Mouse (Mus musculus) testis, adult 2 months (tissue): ENCODE measurements at regions not wholly inside any gene's neighbourhood (a gene's known extent, or its start where the extent isn't known, plus 50 kb on each side); places are given as distances from the start of the nearest gene placed in this dataset.

Experiments used
- H3K27ac ChIP-seq: fragments of 200-500 bp; 2 replicates; pipeline ENCODE4 v1.5.1; 2012; ENCODE audit warnings: low read depth, low read length; ENCODE audit not compliant: control insufficient read depth, insufficient read depth
- H3K27me3 ChIP-seq: fragments of 200-500 bp; 2 replicates; pipeline ENCODE4 v1.6.1; 2012; ENCODE audit warnings: mild to moderate bottlenecking, low read length, moderate library complexity; ENCODE audit not compliant: control insufficient read depth, insufficient read depth
- H3K36me3 ChIP-seq: fragments of 200-500 bp; 2 replicates; pipeline ENCODE4 v1.6.1; 2012; ENCODE audit warnings: mild to moderate bottlenecking, low read length; ENCODE audit not compliant: control insufficient read depth, insufficient read depth
- H3K4me1 ChIP-seq: fragments of 200-500 bp; 2 replicates; pipeline ENCODE4 v1.6.1; 2012; ENCODE audit warnings: low read length; ENCODE audit not compliant: control insufficient read depth, insufficient read depth
- H3K4me3 ChIP-seq: fragments of 200-500 bp; 2 replicates; pipeline ENCODE4 v1.5.1; 2012; ENCODE audit warnings: low read depth, mild to moderate bottlenecking, low read length, moderate library complexity, mixed read lengths; ENCODE audit not compliant: control insufficient read depth
- CTCF ChIP-seq: fragments of 200-500 bp; IDR thresholded peaks from 2 replicates; pipeline ENCODE4 v1.5.1; 2012; ENCODE audit warnings: low read depth, mild to moderate bottlenecking, inconsistent platforms, low read length, moderate library complexity; ENCODE audit not compliant: control insufficient read depth, insufficient read depth, insufficient replicate concordance
- POLR2A ChIP-seq: fragments of 200-500 bp; IDR thresholded peaks from 2 replicates; pipeline ENCODE4 v1.6.1; 2012; ENCODE audit warnings: low read depth, mild to moderate bottlenecking, inconsistent platforms, low read length, moderate library complexity; ENCODE audit not compliant: control insufficient read depth

DNA sequence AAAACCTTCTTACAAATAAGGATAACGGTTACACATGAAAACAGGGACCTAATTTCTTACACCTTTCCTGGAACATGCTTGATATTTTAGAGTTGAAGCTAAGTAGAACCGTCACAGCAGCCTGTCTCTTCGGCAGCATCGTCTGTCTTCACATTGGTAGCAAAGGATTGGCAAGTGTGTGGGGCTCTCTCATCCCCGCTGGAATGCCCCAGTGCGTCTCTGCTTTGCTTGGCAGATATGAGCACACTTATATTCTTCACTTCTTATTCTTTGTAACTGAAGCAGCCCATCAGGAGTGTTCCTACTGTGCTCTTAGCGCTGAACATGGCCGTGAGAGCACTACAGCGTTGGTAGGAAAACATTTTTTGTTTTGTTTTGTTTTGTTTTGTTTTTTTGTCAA lies 414.1 kb downstream of the Cd109 start:
- Histone ChIP-seq H3K4me3 (no peak overlapping the region), H3K4me1 (no peaks in the 10 kb centered on the region), H3K36me3 (no peaks in the 10 kb centered on the region), H3K27me3 (no peaks in the 10 kb centered on the region), H3K27ac (no peak overlapping the region)
- TF ChIP-seq POLR2A (no peak), CTCF (no peak)

DNA sequence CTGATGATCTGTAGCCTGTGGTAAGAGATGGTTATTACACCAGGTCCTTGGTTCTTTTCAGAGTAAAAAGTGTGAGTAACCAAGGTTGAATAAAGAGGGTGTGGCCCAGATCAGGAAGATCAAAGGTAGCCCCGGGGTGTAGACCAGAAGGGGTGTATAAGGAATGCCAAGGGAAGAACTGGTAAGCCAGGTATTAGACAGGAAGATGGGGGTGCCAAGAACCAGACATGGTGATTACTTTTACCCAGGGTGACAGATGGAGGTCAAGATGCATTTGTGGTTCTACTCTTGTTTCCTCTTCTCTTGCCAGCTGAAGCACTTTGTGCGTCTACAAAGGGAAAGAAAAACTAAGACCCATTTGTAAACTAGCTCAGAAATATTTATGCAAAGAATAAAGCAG lies 420.3 kb downstream of the Cd109 start:
- no peaks in the 10 kb centered on the region for H3K36me3 ChIP-seq
- H3K4me3 ChIP-seq, result no peak overlapping the region
- H3K27ac ChIP-seq, result no peak overlapping the region
- no peaks in the 10 kb centered on the region for H3K4me1 ChIP-seq
- no peaks in the 10 kb centered on the region for H3K27me3 ChIP-seq
- TF ChIP-seq POLR2A (no peak), CTCF (no peak)

DNA sequence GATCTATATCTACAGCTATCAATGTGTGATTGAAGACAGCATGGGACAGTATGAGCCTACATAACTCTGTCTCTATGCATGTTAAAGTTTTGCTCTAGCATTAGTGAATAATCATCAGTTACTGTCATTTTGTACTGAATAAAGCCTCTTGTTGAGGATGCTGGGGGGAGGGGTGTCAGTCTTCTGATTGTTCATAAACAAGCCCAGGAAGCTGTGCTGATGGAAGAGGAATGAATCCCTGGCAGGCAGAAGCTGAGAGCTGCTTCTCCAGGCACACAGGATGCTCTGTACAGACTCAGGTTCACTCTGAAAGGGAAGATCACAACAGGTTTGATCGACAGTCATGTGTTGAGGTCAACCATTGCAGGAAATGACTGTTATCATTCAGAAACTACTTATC lies 421.7 kb downstream of the Cd109 start:
- H3K27ac ChIP-seq, result no peak overlapping the region
- no peaks in the 10 kb centered on the region for H3K36me3 ChIP-seq
- H3K4me1 ChIP-seq, result no peaks in the 10 kb centered on the region
- H3K4me3 ChIP-seq, result no peak overlapping the region
- no peak for TF ChIP-seq CTCF
- TF ChIP-seq POLR2A, result no peak
- no peaks in the 10 kb centered on the region for H3K27me3 ChIP-seq

DNA sequence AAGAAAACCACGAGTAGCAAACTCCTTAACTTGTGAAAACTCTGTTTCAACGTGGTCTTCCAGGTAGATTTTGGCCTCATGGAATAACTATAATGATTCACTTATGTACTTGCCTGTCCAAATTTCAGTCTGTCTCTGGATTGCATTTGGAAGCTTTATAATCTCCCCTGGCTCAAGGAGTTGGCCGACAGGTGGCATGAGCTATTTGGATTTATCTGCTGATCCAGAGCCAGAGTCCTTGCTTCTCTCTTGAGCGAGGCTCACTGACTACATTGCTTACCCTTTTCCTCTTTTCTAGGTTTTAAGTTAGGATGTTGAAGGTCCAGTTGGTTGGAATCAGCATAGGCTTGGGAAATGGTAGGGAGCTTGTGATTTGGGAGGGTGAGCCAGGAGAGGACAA lies 423.6 kb downstream of the Cd109 start:
- H3K27ac ChIP-seq, result no peak overlapping the region
- H3K4me3 ChIP-seq, result no peak overlapping the region
- H3K4me1 ChIP-seq, result no peaks in the 10 kb centered on the region
- no peak for TF ChIP-seq CTCF
- no peak for TF ChIP-seq POLR2A
- no peaks in the 10 kb centered on the region for H3K27me3 ChIP-seq
- H3K36me3 ChIP-seq, result no peaks in the 10 kb centered on the region

DNA sequence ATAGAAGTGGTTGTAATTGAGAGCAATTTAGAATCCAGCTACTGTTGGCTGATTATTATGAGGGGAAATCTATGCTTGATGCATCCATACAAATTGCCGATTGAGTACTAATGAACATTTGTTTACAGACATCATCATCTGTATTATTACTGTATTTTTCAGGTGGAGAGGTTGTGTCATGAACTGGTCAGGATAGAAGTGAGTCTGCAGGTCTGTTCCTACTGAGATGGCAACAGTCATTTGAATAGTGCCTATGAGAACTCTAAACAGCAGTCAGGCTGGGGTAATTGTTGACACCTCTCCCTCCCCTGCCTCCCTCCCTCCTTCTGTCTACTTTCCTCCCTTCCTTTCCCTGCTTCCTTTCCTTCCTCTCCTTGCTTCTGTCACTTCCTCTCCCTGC lies 429.0 kb downstream of the Cd109 start:
- no peaks in the 10 kb centered on the region for H3K27me3 ChIP-seq
- H3K27ac ChIP-seq, result no peak overlapping the region
- H3K4me1 ChIP-seq, result no peaks in the 10 kb centered on the region
- no peaks in the 10 kb centered on the region for H3K36me3 ChIP-seq
- no peak for TF ChIP-seq CTCF
- TF ChIP-seq POLR2A, result no peak
- H3K4me3 ChIP-seq, result no peak overlapping the region

DNA sequence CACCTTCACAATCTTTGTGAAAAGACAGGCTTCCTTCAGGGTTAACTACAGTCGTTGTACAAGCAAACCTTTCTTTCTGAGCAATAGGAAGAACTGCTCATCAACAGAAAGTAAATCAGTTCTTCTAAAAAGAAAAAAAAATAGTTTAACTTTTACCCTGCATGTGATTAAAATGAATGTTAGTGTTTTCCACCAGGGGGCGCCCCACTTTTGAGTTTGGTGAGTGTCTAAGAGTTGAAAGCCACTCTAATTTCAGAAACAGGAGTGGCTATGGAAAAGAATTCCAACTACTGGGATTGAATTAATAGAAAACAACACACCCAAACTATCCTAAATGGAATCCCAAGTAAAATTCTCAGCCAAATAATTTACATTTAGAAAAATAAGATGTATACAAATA lies 430.0 kb downstream of the Cd109 start:
- Histone ChIP-seq H3K27ac (no peak overlapping the region), H3K4me3 (no peak overlapping the region)

GRCm38 (mm10) chr9:79071961-79072360 lies 456.6 kb downstream of the Cd109 start:
- TF ChIP-seq POLR2A (no peak), CTCF (no peak)
- H3K36me3 ChIP-seq, result no peaks in the 10 kb centered on the region
- no peak overlapping the region for H3K4me3 ChIP-seq
- H3K4me1 ChIP-seq, result no peaks in the 10 kb centered on the region
- H3K27me3 ChIP-seq, result no peaks in the 10 kb centered on the region
- no peak overlapping the region for H3K27ac ChIP-seq

More for the DNA sequence above, 430.0 kb downstream of the Cd109 start:
- H3K27me3 ChIP-seq, result no peaks in the 10 kb centered on the region
- TF ChIP-seq POLR2A, result no peak
- TF ChIP-seq CTCF, result no peak
- H3K4me1 ChIP-seq, result no peaks in the 10 kb centered on the region
- no peaks in the 10 kb centered on the region for H3K36me3 ChIP-seq

DNA sequence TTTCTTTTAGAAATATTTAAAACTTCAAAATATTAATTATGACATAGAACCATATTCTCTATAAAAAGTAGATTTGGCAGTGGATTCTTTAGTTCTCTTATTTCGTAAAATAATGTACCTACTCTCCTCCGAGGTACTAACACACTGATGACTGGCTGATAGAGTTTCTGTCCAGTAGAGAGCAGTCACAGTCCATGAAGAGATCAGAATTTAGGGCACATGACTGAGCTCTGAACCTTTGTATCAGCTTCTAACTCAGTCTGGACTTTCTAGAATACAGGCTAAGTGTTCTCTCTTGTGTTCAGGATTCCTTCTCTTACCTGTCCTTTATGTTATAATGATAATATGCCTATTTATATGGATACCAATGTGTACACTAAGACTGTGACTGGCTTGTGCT lies 494.3 kb downstream of the Cd109 start:
- Histone ChIP-seq H3K4me3 (no peak overlapping the region), H3K4me1 (no peaks in the 10 kb centered on the region), H3K27ac (no peak overlapping the region), H3K27me3 (no peaks in the 10 kb centered on the region), H3K36me3 (no peaks in the 10 kb centered on the region)
- no peak for TF ChIP-seq POLR2A
- TF ChIP-seq CTCF, result no peak
